Mouse (Mus musculus) MEL-GATA-1-ER (cell line): Measurements from ENCODE around the gene Hivep3.

Experiments
- DNase-seq: peaks from one replicate; pipeline ENCODE4 v3.0.0-alpha.2; 2012; ENCODE audit warnings: low read depth; ENCODE audit errors: extremely low read depth

Hivep3 gene

DNA sequence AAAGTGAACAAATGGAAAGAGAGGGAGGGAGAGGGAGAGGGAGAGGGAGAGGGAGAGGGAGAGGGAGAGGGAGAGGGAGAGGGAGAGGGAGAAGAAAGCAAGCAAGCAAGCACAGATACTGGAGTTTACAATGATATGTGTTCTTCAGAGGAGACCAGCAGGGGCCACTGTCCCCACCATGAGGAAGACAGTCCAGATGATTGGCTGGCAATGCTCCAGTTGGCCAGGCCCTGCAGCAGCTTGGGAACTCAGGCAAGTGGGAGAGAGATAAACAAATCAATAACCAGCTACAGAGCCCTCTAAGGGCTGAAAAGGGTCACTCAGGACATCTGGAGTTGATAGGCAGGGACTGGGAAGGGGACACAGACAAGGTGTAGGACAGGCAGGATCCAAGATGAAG is 169.7 kb downstream of the Hivep3 start:
- no peak for DNase-seq

DNA sequence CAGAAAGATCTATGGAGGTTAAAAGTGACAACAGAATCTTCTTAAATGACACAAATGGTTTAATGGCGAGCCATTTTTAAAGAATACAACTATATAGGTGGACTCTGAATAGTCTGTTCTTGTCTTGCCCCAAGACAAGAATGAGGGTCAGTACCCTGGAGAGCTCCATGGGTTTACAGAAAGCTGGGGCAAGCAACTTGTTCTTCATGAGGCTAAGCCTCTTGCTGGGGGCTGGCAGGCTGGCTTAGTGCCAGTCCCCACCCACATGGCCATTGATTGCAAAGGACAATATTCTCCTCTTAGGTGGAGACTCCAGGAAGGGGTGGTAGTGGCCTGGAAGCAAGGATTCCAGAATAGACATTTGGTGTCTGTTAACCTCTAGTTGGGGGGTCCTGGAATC is 170.2 kb downstream of the Hivep3 start:
- no peak for DNase-seq

DNA sequence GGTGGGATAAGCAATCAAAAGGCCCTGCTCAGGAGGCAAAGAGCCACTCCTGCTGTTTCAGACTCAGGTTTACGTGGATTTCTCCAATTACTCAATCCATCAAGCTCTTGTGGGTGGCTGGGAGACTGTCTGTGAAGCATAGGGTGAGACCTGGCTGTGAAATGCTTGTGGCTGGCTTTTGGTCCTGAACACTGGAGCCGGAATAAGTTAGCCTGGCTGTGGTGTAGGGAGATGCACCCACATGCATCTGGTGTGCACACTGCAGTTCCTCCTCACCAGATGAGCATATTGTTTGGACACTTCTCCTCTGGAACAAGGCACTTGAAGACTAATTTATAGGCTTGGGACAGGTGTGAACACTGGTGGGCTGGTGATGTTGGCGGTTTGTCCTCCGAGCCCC is 170.7 kb downstream of the Hivep3 start:
- no peak for DNase-seq

DNA sequence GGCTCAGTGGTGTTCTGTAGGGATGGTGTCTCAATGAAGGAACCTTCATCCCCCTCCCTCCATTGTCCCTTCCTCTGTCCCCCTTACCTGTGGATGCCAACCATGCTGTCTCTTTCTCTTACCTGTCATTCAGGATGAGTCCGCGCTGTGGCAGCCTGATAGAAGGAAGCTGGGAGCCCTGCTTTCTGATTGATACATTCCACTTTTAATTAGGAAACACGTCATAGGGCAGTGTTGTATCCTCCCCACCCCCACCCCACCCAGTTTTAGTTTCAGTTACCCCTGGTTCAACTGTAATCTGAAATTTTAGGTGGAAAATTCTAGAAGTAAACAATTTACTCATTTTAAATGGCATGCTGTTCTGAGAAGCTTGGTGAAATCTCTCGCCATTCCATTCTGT is 173.5 kb downstream of the Hivep3 start:
- DNase-seq = no peak

DNA sequence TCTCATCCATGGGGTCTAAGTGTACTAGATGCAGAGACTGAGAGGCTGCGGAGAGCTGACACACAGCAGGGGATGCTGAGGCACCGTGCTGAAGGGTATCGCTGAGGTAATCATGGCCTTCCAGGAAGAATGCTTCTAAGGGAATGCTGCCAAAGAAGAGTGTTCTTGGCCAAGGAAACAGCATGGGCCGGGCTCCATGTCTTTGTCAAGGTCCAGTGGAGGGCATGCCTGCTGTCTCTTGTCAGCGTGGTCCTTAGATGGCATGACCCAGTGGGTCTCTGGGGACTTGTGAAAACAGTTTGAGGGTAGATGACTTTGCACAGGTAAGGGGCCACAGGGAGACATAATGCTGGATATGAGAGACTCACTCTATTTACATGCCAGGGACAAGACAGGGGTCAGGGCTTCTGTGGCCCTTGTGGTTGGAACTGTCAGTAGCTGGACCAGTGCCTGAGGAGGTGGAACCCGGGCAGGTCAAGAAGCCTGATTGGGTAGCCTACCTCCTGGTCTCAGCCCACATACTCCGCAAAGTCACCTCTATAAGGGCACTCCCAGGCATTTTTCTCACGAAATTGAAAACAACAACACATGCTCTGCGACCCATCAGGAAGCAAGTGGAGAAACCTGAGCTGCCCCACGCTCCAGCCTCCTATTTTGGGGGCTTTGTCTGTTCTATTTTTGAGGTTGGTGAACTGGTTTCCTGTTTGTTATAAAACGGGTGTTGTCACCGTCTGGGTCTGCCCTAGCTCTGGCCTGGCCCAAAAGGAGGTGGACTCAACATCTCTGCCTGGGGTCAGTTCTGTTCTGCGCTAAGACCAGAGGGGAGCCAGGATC is 177.7 kb downstream of the Hivep3 start:
- DNase-seq = no peak

DNA sequence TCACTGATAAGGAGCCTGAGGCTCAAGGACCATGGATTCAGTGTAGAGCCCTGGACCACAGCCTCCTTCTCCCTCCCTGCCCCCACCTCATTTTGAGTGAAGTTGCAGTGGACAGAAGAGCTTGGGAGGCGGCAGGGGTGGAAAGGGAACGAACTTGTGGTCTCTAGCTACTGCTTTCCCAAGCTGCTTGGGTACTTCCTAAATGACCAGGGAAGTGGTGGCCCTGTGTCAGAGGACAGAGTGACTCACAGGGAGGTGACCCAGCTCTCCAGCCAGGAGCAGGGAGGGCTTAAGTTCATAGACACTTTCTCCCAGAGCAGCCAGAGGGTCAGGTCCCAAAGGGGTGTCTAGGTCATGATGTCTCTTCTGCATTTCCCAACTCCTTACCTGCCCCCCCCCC is 178.6 kb downstream of the Hivep3 start:
- DNase-seq = no peak

DNA sequence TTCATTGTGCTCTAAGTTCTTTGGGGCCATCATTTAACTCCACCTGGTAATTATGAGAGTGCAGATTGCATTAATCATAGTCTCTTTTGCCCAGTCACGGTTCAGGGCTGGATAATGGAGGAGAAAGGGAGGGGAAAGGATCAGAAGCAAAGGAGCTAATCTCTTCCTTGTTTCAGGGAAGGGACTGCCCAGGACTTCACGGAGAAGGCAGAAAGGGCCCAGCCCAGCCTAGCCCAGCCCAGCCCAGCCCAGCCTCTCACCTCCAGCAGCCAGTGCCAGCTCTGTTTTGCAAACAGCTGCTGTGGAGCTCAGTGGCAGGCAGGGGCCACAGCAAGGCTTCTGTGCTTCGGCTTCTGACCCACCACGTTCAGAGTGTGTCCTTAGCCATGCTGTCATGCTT is 180.6 kb downstream of the Hivep3 start:
- DNase-seq = no peak

DNA sequence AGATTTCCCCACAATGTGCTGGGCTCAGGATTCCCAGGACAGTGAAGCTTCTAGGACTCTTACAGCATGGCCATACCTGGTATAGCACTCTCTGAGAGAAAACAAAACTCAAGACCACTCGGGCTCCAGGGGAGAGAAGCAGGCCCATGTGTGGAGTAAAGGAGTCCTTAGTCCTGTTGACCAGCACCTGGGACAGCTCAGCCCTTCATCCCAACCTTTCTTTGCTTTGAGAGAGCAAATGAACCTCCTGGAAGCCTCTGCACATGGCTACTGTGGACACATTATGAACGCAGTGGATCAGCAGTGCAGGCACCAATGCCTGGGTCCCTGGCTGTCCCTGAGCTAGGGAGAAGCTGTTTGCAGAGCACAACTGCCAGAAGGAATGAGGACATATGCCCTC is 181.5 kb downstream of the Hivep3 start:
- DNase-seq = no peak

DNA sequence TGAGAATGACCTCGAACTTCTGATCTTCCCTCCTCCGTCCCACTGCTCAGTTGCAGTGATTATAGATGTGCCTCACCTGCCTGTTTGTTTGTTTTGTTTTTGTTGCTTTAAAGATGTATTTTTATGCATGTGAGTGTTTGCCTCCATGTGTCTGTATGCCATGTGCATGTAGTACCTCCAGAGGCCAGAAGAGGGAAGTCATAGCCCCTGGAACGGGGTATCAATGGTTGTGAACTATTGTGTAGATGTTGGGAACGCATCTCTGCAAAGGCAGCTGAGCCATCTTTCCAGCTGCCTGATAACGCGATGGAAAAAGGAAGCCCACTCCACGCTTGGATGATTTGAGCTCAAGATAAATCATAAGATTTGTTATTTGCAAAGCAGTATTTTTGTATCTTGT is 183.9 kb downstream of the Hivep3 start:
- no peak for DNase-seq

DNA sequence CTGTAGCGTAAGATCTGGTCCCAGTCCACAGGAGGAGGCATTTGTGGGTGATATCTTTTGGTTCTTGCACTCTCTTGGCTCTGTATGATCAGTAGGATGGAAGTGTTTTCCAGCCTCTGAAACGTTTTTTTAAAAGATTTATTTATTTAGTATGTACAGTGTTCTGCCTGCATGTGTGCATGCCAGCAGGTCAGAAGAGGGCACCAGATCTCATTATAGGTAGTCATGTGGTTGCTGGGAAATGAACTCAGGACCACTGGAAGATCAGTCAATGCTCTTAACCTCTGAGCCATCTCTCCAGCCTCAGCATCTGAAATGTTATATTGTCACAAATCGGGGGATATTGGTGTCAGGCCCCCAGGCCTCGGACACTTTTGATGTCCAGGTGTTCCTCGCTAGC is 185.8 kb downstream of the Hivep3 start:
- no peak for DNase-seq

DNA sequence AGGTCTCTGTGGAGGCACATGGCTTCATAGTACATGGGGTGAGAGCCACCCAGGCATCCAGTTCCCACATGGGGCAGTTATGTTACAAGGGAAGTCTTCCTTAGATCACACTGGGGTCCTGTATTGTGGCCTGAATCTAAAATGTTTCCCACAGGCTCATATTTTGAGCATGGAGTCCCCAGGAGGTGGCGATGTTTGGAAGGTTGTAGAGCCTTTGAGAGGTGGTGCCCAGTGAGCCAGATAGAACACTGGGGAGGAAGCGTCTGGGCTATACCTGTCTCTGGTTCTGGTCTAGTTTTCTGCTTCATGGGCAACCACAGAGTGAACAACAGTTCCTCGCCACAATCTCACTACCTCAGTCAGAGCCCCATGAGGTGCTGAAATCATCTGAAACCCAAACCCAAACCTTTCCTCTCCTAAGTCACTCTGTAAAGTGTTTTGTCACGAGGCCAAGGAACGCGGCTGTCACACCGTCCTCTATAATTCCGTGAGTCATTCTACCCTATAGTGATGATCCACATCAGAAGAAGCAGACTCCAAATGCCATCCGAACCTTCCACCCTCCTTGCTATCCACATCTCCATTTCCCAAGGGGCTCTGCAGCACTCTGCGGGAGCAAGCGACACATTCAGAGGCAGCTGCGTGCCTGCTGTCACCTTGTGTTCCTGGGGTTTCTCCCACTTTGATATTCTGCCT is 187.6 kb downstream of the Hivep3 start:
- no peak for DNase-seq

DNA sequence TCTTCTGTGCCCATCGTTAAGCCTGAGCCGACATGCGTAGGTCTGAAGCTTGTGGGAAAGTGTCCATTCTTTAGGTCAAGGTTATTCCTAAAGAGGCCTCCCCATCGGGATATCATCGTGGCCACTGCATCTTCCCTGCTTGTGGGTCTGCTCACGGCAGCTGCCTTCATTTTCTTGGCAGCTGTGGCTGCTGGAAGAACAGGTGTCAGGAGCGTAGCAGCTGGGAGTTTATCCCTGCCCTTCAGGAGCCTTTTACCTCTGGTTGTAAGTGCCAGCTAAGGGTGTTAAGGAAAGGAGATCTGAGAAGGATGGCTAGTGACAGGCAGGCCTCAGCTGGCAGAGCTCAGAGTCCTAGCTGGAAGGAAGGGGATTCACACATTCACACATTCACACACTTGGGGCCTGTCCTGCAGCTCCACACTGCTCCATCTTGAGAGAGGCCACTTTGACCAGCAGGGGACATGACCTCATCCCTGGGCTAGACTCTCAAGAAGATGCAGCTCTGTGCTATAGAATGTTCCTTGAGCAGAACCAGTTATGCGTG is 188.2 kb downstream of the Hivep3 start:
- no peak for DNase-seq

DNA sequence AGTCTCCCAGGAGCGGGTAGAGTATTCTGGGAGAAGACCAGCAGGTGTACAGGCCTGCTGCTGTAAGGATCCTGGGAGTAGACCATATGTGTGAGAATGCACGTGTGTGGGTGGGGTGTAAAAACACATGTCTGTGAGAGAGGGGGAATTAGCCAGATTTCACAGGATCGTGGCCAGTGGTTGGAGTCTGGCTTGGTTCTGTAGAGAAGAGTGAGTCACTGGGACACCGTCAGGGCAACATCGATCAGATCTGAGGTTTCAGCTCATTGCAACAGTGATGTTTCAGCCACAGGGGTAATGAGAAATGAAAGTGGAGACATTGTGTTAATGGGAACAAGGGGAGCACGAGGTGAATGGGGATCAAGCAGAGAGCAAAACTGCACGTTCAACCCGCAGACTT is 189.4 kb downstream of the Hivep3 start:
- no peak for DNase-seq

DNA sequence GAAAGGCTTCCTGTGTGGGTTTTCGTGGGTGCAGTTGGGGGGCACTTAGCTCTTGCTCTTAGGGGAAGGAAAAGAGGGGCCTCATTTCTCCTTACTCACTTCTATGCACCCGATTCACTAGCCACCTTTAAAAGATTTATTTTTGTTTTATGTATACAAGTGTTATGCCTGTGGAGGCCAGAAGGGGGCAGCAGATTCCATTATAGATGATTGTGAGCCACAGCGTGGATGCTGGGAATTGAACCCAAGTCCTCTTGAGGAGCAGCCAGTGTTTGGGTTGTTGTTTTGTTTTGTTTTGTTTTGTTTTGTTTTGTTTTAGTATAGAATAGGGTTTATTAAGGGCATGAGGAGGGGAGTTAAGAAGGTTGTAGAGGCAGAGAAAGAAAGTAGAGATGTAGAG is 189.8 kb downstream of the Hivep3 start:
- no peak for DNase-seq

DNA sequence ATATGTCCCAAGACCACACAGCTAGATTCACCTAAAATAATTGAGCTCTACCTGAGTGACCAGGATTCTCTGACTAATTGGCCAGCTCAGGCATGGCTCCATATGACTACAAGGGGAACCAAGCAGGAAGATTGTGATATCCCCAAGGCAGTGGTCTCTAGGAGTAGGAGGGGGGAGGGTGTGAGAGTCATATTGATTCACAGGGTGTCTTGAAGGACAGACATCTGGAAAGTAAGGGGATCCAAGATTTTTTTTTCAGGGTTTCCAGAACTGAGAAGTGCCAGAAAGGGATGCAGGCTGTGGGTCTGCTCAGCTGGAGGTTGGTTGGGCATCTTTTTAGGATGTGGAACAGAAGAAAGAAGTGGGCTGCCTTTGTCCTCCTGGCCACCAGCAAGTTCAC is 191.5 kb downstream of the Hivep3 start:
- DNase-seq = no peak

DNA sequence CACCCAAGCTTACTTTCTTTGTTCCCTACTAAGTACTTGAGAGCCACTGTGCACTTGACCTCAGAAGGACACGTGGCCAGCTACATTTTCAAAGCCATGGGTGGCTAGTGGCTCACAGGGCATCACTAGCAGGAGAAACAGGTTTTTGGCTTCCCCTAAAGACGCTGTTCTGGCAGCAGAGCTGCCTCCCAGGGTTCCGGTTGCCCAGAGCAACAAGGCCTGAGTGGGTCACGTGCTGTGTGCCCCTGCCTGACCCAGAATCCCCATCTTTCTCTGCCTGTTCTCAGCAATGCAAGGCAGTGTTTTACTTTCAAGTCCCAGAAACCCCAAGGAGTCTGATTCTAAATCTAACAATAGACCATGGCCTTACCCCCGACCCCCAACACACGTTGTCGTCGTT is 198.3 kb downstream of the Hivep3 start:
- DNase-seq = no peak

DNA sequence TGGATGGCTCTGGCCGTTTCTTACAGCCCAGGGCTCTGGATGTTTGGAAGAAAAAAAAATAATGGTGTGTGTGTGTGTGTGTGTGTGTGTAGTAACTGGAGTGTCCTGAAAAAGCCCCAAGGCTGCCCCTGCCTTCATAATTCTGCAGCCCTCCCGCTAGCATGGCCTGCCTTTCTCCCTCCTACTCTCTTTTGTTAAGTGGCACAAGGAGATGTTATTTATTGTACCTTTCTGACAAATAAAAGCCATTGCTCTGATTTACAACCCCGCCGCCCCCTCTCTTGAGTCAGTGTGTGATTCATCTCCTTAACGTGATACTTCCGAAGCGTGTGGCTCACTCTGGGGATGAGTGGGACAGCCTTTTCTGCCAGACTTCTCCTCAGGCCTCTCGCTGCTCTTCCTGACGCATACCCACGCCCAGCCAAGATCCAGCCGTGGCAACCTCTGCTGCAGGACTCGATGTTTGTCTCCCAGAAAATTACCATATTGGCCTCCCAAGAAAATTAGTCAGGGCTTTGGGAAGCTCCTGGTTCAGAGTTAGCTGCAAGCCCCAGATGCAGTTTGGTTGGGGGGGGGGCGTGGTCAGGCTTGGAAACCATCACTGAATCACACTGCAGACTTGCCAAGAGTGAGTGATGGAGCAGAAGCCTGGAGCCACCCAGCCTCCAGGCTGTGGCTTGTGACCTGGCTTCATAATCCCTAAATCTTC is 199.1 kb downstream of the Hivep3 start:
- no peak for DNase-seq

DNA sequence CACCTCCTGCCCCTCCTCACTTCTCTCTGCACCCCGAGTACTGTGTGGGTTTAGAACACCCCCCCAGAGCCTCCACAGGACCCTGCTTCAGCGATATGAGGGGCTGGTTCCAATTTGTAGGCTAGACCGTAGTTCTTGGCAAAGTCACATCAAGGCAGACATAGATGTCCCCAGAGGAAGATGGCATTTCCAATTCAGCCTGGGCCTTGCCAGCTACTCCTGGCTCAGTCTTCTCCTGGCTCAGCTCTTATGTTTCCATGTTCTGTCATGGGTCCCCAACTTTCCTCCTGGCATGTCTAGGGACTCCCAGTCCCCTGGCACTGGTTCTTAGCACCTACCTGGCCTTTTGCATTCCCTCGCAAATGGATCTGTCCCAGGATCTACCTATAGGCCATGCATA is 201.3 kb downstream of the Hivep3 start:
- DNase-seq = no peak

DNA sequence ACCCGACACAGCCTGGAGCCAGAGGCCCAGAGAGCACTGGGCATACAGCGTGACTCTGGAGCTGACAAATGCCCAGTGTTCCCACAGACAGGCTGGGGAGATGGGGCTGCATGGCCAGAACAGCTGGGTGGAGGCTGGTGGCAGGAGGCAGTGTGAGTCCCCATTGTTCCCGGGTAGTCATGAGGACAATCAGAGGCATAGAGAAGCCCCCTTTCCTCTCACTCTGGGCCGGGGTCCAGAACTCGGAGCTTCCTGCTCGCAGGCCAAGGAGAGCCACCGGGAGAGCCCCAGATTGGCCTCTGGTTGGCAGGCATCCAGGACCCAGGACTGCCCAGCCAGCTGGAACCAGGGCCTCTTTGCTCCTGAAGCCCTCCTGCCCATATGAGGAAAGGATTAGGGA is 204.3 kb downstream of the Hivep3 start:
- DNase-seq = no peak

DNA sequence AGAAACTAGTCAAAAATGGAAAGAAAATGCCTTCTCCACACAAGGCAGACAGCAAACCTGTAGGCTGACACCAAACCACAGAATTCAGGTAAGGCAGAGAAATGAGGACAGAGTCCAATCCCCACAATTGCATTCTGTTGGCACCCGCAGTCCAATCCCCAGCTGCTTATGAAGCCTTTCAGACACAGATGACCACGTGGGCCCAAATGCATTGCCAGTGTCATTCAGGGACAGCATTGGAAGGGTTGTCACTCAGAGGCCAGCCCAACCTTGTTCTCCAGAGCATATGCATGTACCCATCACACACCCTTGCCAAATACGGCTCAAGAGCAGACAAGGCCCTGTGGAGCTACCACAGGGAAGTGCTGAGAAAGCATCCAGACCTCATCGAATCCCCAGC is 204.9 kb downstream of the Hivep3 start:
- DNase-seq = no peak

DNA sequence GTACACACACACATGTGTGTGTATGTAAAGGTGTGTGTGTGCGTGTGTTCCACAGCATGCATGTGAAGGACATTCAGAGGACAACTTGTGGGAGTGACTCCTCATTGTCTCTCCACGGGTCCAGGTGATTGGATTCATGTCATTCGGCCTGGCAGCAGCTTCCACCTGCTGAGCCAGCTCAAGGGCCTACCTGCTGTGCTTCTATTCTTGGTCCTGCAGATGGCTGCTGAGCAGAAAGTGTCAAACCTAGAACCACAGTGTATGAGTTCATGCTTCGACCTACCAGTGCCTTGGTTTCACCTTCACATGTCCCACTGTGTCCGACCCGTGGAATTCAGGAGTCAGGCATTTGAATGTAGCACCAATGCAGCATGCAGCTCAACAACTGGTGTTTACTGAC is 206.2 kb downstream of the Hivep3 start:
- DNase-seq = no peak

DNA sequence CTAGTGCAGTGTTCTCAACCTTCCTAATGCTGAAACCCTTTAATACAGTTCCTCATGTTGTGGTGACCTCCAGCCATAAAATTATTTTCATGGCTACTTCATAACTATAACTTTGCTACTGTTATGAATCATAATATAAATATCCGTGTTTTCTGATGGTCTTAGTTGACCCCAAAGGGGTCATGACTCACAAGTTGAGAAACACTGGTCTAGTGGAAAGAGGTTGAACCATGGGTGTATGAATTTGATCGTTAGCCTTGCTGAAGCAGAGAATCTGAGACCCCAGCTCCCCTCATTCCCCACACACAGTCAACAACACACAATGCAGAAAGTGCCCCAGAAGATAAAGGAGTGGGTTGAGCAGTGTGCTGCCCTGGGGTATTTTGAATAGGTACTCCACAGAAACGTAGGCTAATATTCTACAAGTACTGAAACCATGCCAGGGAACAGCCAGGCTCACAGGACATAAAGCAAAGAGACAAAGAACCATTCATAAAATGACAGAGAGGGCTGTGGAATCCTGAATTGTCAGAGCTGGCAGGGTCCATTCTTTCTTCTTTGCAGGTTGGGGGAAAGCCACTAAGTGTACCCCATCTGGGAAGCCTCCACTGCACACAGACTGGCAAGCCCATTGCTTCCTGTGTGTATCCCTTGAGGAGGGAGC is 212.8 kb downstream of the Hivep3 start:
- no peak for DNase-seq
